Mouse (Mus musculus) heart, embryonic 12.5 days (tissue): ENCODE data around the gene Enox1. TPM values are rescaled to one million over a fixed set of nuclear protein-coding genes. Genes with fewer than 3 reads are reported as not detected.

Experiments
- ATAC-seq: fragments of 200-750 bp; cut with Nextera tagmentation; 2 replicates; pipeline ENCODE4 v1.8.0; 2017; ENCODE audit warnings: moderate TSS enrichment, moderate library complexity; ENCODE audit not compliant: insufficient number of reproducible peaks, low FRiP score
- H3K27ac ChIP-seq: fragments of 300-500 bp; sonication (generic); 2 replicates; pipeline ENCODE4 v1.5.1; 2016; ENCODE audit warnings: mild to moderate bottlenecking, moderate library complexity; ENCODE audit not compliant: poor library complexity, severe bottlenecking
- H3K27me3 ChIP-seq: fragments of 300-500 bp; sonication (generic); replicated peaks from 2 replicates; pipeline ENCODE4 v1.6.1; 2016; ENCODE audit warnings: mild to moderate bottlenecking, moderate library complexity
- H3K36me3 ChIP-seq: fragments of 300-500 bp; sonication (generic); 2 replicates; pipeline ENCODE4 v1.6.1; 2016; ENCODE audit warnings: mild to moderate bottlenecking, moderate library complexity
- H3K4me1 ChIP-seq: fragments of 300-500 bp; sonication (generic); replicated peaks from 2 replicates; pipeline ENCODE4 v1.6.1; 2016; ENCODE audit warnings: mild to moderate bottlenecking
- H3K4me2 ChIP-seq: fragments of 300-500 bp; sonication (generic); 2 replicates; pipeline ENCODE4 v1.6.1; 2016; ENCODE audit warnings: mild to moderate bottlenecking, moderate library complexity
- H3K4me3 ChIP-seq: fragments of 300-500 bp; sonication (generic); 2 replicates; pipeline ENCODE4 v1.5.1; 2016; ENCODE audit warnings: mild to moderate bottlenecking
- H3K9ac ChIP-seq: fragments of 300-500 bp; sonication (generic); 2 replicates; pipeline ENCODE4 v1.6.1; 2016; ENCODE audit warnings: mild to moderate bottlenecking, moderate library complexity
- H3K9me3 ChIP-seq: fragments of 300-500 bp; sonication (generic); replicated peaks from 2 replicates; pipeline ENCODE4 v1.6.1; 2016; ENCODE audit warnings: mild to moderate bottlenecking, moderate library complexity
- WGBS: fragments of 180-500 bp; shearing (Covaris S2); methylation state at CpG from one replicate; pipeline ENCODE4 v1.1.7; 2016; 5-methylcytosine and 5-hydroxymethylcytosine counted together
- polyA plus RNA-seq: library from polyadenylated mRNA; unstranded; fragments of >200 nt; fragmentation: Nextera tagmentation; extraction: Ambion mirVana; gene quantifications from 2 replicates; pipeline ENCODE4 v1.2.1, GENCODE M21; 2016

The Enox1 gene
- polyA plus RNA-seq, 1 experiment from 2014 or later: 4.5 TPM

DNA sequence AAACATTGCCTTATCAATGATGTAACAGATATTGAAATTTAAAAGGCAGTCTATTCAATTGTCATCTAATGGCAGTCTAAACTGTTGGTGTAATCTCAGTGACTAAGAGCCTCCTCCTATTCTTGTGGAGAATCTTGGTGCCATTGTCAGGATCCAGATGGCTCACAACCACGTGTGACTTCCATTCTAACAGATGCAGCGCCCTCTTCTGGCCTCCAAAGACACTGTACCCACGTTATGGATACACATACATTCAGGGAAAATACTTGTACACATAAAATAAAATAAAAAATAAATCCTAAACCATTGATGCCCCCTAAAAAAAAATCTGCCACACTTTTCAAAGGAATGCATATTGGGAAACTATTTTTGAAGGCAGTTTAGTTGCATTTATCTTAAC, 216.6 kb downstream of the Enox1 start:
- no peak overlapping the region for H3K4me2 ChIP-seq
- peaks cover 24% of the 10 kb centered on the region; the same call in 1 of the 2 replicates for H3K4me1 ChIP-seq
- H3K36me3 ChIP-seq: no peaks in the 10 kb centered on the region
- WGBS: 70% methylated on average over 3 of the region's 3 CpGs
- no peaks in the 10 kb centered on the region for H3K27me3 ChIP-seq
- H3K9ac ChIP-seq: no peak overlapping the region
- no peak for ATAC-seq
- no peaks in the 10 kb centered on the region for H3K9me3 ChIP-seq
- no peak overlapping the region for H3K27ac ChIP-seq
- H3K4me3 ChIP-seq: no peak overlapping the region

GRCm38 (mm10) chr14:77375054-77375453, 218.5 kb downstream of the Enox1 start:
- no peak overlapping the region for H3K9ac ChIP-seq
- no peaks in the 10 kb centered on the region for H3K9me3 ChIP-seq
- no peak overlapping the region for H3K4me2 ChIP-seq
- H3K27ac ChIP-seq: no peak overlapping the region
- ATAC-seq: no peak
- H3K27me3 ChIP-seq: no peaks in the 10 kb centered on the region
- 15% methylated on average over 2 of the region's 2 CpGs for WGBS
- H3K4me1 ChIP-seq: peaks cover 19% of the 10 kb centered on the region; the same call in 1 of the 2 replicates
- no peaks in the 10 kb centered on the region for H3K36me3 ChIP-seq
- no peak overlapping the region for H3K4me3 ChIP-seq

- no peaks in the 10 kb centered on the region for H3K9me3 ChIP-seq
- H3K27me3 ChIP-seq: no peaks in the 10 kb centered on the region
- H3K4me2 ChIP-seq: no peak overlapping the region
- H3K4me3 ChIP-seq: no peak overlapping the region
- H3K27ac ChIP-seq: no peak overlapping the region
- H3K4me1 ChIP-seq: peaks cover 18% of the 10 kb centered on the region; the same call in 1 of the 2 replicates
- no peak; the same call in 1 of the 2 replicates for ATAC-seq
- no peaks in the 10 kb centered on the region for H3K36me3 ChIP-seq
- H3K9ac ChIP-seq: no peak overlapping the region
- WGBS: 25% methylated on average over 9 of the region's 9 CpGs
These were observed 219.1 kb downstream of the Enox1 start for GRCm38 (mm10) chr14:77375618-77376017.

GRCm38 (mm10) chr14:77376731-77377130, 220.2 kb downstream of the Enox1 start:
- Histone ChIP-seq H3K4me3 (no peak overlapping the region), H3K9me3 (no peaks in the 10 kb centered on the region), H3K9ac (no peak overlapping the region), H3K27me3 (no peaks in the 10 kb centered on the region), H3K27ac (no peak overlapping the region), H3K4me1 (peaks cover 24% of the 10 kb centered on the region), H3K36me3 (no peaks in the 10 kb centered on the region), H3K4me2 (no peak overlapping the region)
- ATAC-seq: no peak
- 51% methylated on average over 7 of the region's 7 CpGs for WGBS

DNA sequence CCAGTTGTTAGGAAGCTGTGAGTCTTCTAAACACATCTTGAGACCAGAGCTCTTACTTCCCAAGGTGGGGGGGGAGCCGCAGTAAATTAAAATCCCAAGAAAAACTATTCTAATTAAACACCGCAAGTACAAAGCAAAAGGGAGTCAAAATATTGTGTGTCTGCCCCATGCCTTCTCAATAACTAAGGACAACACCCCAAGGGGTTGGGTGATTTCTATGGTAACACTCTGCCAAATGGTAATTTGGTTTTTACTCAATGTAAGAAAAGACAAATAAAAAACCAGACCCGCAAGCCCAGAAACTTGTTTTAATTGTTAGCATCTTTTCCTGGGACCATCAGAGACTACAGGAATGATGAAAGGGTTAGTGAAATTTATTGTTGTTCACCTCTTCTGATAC, 220.9 kb downstream of the Enox1 start:
- Histone ChIP-seq H3K27ac (no peak overlapping the region), H3K4me1 (peaks cover 28% of the 10 kb centered on the region), H3K9ac (no peak overlapping the region), H3K27me3 (no peaks in the 10 kb centered on the region), H3K36me3 (no peaks in the 10 kb centered on the region), H3K4me3 (no peak overlapping the region), H3K9me3 (no peaks in the 10 kb centered on the region), H3K4me2 (no peak overlapping the region)
- no peak for ATAC-seq
- 88% methylated on average over 3 of the region's 3 CpGs for WGBS

DNA sequence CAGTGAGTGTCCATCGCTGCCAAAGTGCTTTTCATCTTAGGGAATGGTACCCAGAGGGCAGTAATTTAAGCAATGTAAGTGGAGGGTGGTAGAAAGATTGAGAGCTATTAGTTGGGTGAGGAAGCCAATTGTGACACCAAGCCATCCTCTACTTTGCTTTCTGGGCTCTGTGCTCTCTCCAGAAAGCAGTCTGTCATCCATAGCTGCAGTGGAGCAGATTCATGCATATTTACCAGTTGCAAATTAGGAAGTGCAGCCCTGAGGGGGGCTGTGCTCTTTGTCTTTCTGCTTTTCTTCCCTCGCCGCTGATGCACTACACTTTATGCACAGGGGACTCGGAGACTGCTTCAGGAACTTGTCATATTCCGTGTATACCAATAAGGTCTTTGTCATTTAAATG, 221.3 kb downstream of the Enox1 start:
- WGBS: 70% methylated on average over 5 of the region's 5 CpGs
- no peak overlapping the region for H3K4me3 ChIP-seq
- ATAC-seq: no peak

GRCm38 (mm10) chr14:77381532-77381931, 225.0 kb downstream of the Enox1 start:
- no peak overlapping the region for H3K27ac ChIP-seq
- H3K9ac ChIP-seq: no peak overlapping the region
- H3K36me3 ChIP-seq: no peaks in the 10 kb centered on the region
- WGBS: 50% methylated on average over 2 of the region's 2 CpGs
- H3K9me3 ChIP-seq: no peaks in the 10 kb centered on the region
- ATAC-seq: no peak
- no peak overlapping the region for H3K4me3 ChIP-seq
- peaks cover 15% of the 10 kb centered on the region for H3K4me1 ChIP-seq
- no peak overlapping the region for H3K4me2 ChIP-seq
- H3K27me3 ChIP-seq: no peaks in the 10 kb centered on the region

More for the DNA sequence above, 221.3 kb downstream of the Enox1 start:
- no peak overlapping the region for H3K4me2 ChIP-seq
- H3K9ac ChIP-seq: no peak overlapping the region
- peaks cover 28% of the 10 kb centered on the region for H3K4me1 ChIP-seq
- no peaks in the 10 kb centered on the region for H3K27me3 ChIP-seq
- no peak overlapping the region for H3K27ac ChIP-seq
- H3K36me3 ChIP-seq: no peaks in the 10 kb centered on the region
- no peaks in the 10 kb centered on the region for H3K9me3 ChIP-seq

DNA sequence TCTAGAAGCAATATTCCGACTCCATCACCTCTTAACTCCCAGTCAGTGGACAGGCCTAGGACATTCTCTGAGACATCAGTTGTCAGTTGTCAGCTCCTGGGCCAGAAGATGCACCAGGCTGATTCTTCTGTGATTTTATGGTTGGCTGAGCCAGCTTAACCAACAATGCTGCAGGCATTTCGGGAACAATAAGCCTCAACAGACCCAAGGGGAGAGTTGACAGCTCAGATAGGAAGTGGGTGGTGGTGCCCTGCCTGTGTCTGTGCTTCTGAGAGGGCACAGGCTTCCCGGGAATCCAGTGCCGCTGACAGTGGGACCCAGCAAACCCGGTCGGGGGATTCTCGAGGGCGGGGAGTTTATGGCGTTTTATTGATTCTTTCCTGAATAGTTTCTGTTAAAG, 229.1 kb downstream of the Enox1 start:
- H3K4me2 ChIP-seq: no peak overlapping the region
- H3K9me3 ChIP-seq: no peaks in the 10 kb centered on the region
- H3K9ac ChIP-seq: no peak overlapping the region
- no peaks in the 10 kb centered on the region for H3K36me3 ChIP-seq
- no peak overlapping the region for H3K4me3 ChIP-seq
- 65% methylated on average over 9 of the region's 9 CpGs for WGBS
- H3K27ac ChIP-seq: no peak overlapping the region
- no peaks in the 10 kb centered on the region for H3K27me3 ChIP-seq
- H3K4me1 ChIP-seq: peaks cover 15% of the 10 kb centered on the region
- ATAC-seq: no peak

- ATAC-seq: no peak
These were observed 231.3 kb downstream of the Enox1 start for GRCm38 (mm10) chr14:77387877-77388276.

DNA sequence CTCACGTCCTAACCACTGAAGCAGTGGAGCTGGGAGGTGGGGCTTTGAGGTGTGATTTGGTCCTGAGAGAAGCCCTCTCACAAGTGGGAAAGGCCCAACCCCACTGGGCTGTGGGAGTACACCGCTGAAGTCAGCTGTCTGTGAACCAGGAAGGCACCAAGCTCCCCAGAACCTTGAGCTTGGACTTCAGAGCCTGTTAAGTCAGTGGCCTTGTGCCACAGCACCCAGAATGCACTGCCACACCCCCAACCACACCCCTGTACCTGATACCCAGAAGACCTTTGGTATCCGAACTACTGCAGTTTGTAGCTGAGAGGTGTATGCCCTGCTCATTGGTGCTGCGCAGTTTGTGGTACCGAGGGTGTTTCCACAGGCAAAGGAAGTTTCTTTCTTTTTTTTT, 232.7 kb downstream of the Enox1 start:
- H3K4me1 ChIP-seq: peaks cover 4% of the 10 kb centered on the region; the same call in 1 of the 2 replicates
- ATAC-seq: no peak
- H3K9me3 ChIP-seq: no peaks in the 10 kb centered on the region

More at GRCm38 (mm10) chr14:77387877-77388276, 231.3 kb downstream of the Enox1 start:
- no peak overlapping the region for H3K4me3 ChIP-seq
- no peak overlapping the region for H3K27ac ChIP-seq
- H3K9me3 ChIP-seq: no peaks in the 10 kb centered on the region
- no peaks in the 10 kb centered on the region for H3K27me3 ChIP-seq
- H3K9ac ChIP-seq: no peak overlapping the region
- no peak overlapping the region for H3K4me2 ChIP-seq
- no peaks in the 10 kb centered on the region for H3K36me3 ChIP-seq
- H3K4me1 ChIP-seq: peaks cover 4% of the 10 kb centered on the region; the same call in 1 of the 2 replicates
- WGBS: 87% methylated on average over 2 of the region's 2 CpGs

GRCm38 (mm10) chr14:77392476-77392875, 235.9 kb downstream of the Enox1 start:
- no peak overlapping the region for H3K4me2 ChIP-seq
- no peaks in the 10 kb centered on the region for H3K36me3 ChIP-seq
- no peak overlapping the region for H3K4me3 ChIP-seq
- H3K27ac ChIP-seq: no peak overlapping the region
- WGBS: 67% methylated on average over 1 of the region's 1 CpGs
- no peak overlapping the region for H3K9ac ChIP-seq
- ATAC-seq: no peak
- H3K27me3 ChIP-seq: no peaks in the 10 kb centered on the region
- H3K9me3 ChIP-seq: no peaks in the 10 kb centered on the region
- no peaks in the 10 kb centered on the region for H3K4me1 ChIP-seq

More for the DNA sequence above, 232.7 kb downstream of the Enox1 start:
- Histone ChIP-seq H3K4me2 (no peak overlapping the region), H3K9ac (no peak overlapping the region), H3K27me3 (no peaks in the 10 kb centered on the region), H3K4me3 (no peak overlapping the region), H3K36me3 (no peaks in the 10 kb centered on the region), H3K27ac (no peak overlapping the region)
- 79% methylated on average over 5 of the region's 5 CpGs for WGBS
